Mouse (Mus musculus) liver, postnatal 0 days (tissue): ENCODE results near the gene Dnttip1.

Experiments
- CTCF ChIP-seq: sonication (generic); IDR thresholded peaks from 2 replicates; pipeline ENCODE4 v1.5.1; 2016; ENCODE audit warnings: antibody characterized with exemption, low read depth
- EP300 ChIP-seq: IDR thresholded peaks from 2 replicates; pipeline ENCODE4 v1.6.1; 2016; ENCODE audit warnings: antibody characterized with exemption, low read depth, mild to moderate bottlenecking

- TF ChIP-seq CTCF (no peak), EP300 (no peak)
Measured at GRCm38 (mm10) chr2:164731719-164732118, 14.1 kb upstream of the Dnttip1 start.
